Mouse (Mus musculus): ENCODE data around the gene Gucy1b2.

The Gucy1b2 gene

DNA sequence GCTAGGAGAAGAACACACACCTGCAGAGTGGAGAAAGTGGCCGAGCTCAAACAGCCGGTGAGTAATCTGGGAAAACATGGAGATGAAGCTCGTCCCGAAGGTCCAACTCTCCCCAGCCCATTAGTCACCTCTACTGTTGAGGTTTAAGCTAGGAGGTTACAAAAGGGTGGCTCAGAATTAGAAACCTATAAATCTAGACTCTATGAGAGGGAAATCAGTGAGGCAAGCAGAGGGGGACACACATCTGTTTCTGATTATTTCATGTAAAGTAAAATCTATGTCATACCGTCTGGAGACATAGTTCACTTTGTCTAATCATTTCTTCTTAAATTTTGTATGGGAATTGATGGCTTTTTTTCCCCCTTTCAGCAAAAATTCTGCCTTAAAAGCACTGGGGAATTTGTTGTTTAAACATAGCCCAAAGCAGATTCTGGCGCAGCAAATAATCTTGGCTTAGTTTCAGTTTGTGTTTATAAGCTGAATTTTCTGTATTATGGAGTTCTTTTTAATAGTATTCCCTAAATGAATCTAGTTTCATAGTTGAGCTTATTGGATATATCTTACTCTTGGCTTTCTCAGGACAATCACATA is 12.2 kb downstream of the Gucy1b2 start:
- DNase-seq: no peak

GRCm38 (mm10) chr14:62442971-62443370 is 13.1 kb downstream of the Gucy1b2 start:
- DNase-seq: no peak

- DNase-seq: no peak
Measured at GRCm38 (mm10) chr14:62440036-62440435, 16.1 kb downstream of the Gucy1b2 start.

DNA sequence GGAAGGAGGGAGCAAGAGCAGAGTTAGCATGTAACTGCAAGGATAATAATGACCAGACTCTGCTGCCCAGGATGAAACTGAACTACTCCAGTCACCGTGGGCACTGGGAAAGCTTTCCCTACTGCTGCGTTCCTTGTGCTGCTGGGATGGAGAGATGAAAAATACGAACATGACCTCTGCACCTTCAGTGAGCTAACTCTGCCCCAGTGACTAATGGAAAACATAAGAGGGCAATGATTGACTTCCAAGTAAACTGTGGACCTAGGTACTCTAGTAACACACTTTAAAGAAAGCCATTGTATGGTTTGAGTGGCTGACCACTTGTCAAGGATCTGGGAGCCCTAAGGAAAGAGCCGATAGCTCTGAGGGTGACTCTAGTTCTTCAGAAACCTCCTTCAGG is 17.9 kb downstream of the Gucy1b2 start:
- no peak for DNase-seq

GRCm38 (mm10) chr14:62437806-62438205 is 18.3 kb downstream of the Gucy1b2 start:
- DNase-seq: no peak

GRCm38 (mm10) chr14:62425277-62425691 is 30.8 kb downstream of the Gucy1b2 start:
- DNase-seq: peak; percentile 79

DNA sequence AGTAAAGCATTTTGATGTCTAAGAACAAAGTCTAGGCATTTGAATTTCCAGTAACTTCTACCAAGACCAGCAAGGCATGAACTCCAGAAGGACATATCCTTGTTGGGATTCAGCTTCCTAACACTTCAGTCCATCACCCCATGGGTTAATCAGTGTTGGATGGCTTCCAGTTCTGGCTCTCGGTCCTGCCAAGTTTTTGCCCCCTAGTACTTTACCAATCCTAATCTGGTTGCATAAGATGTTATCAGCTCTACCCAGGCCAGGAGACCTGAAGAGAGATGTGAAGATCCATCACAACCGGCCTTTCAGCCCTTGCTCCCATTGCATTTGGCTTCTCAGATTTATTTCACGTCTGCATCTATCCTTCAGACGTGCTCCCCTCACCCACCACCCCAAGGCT is 33.8 kb downstream of the Gucy1b2 start:
- no peak for DNase-seq

DNA sequence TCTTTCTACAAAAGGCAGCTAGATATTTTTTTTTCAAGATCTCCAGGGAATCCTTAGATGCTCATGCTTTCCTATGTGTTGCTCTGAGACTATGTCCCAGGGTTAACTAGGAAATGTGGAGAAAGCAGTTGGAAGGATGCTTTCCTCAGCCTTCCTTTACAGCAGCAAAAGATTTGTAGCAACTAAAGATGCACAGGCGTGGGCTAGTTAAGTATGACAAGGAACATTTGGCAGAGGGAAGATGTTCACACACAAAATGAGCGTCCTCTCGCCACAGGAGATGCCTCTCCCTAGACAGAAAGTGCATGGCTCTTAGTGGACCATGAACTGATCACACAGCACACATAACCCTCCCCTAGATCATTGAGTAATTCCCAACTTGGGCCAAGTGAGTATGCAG is 38.6 kb downstream of the Gucy1b2 start:
- no peak for DNase-seq

DNA sequence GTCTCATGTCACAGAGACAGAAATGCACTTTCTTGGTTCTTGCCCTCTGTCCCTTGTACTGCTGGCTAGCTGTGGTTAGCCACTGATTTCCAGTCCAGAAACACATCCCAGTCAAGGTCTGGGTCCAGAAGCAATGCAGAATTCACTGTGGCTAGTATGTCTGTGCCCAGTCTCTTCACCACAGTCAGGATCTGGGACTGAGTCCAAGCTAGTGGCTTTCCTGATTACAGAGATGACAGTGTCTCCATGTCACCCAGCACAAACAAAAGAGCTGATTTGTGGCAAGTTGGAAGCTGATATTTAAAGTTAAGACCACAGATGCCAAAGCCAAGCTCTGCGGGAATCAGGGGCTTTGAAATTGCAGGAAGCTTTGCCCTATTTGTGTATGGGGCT is 39.4 kb downstream of the Gucy1b2 start:
- no peak for DNase-seq

GRCm38 (mm10) chr14:62416007-62416741 is 39.9 kb downstream of the Gucy1b2 start:
- DNase-seq: no peak

DNA sequence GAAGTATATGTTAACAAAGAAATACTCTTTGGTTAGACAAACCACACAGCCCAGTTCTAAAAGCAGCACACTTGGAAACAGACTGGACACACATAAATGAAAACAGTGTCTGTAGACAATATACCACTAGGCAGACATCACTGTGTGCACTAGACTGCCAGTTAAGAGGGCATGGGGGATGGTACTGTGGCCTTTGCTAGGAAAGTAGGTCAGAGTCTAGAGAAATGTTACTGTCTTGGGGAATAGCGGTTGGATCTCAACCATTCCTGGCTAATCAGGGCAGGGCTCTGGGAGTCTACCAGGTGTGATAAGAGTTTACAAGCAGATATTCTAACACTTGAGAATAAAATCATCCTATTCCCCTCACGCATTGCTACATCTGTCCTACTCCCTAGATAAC is 60.7 kb downstream of the Gucy1b2 start:
- DNase-seq: no peak

GRCm38 (mm10) chr14:62392754-62393153 is 63.3 kb downstream of the Gucy1b2 start:
- no peak for DNase-seq

DNA sequence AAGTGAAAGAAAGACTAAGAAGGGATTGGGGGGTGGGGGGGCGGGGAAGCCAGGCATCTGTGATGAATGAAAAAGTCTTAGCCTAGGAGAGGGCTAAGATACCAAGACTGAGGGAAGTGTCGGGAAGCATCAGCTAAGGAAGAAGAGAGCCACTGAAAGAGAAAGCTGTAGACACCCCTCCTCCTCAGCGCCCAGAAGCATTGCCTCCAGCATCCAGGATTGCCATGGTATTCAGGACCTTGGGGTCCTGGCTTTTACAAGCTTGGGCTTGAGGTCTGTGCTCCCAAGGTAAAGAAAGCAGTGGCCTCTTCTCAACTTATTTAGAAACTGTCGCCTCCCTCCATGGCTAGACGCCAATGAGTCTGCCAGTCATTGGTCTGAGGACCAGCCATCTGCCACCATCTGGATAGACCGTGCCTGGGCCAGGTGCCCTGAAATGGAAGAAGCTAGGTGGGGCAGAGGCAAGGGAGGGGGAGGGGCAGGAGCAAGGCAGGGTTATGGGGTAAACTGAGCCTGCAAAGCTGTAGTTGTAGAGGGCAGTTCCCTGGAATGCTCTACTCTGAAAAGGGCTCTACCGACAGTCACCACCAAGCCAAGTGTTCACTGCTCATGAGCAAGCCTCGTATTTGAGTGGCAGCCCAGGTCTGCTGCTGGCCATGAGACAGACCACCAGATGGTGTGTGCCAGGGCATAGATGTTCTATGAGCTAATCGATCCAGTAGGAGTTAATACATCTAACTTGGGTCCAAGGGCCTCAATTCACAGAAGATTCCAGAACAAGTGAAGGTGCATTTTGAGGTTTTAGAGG is 66.2 kb downstream of the Gucy1b2 start:
- peak; percentile 5 for DNase-seq

DNA sequence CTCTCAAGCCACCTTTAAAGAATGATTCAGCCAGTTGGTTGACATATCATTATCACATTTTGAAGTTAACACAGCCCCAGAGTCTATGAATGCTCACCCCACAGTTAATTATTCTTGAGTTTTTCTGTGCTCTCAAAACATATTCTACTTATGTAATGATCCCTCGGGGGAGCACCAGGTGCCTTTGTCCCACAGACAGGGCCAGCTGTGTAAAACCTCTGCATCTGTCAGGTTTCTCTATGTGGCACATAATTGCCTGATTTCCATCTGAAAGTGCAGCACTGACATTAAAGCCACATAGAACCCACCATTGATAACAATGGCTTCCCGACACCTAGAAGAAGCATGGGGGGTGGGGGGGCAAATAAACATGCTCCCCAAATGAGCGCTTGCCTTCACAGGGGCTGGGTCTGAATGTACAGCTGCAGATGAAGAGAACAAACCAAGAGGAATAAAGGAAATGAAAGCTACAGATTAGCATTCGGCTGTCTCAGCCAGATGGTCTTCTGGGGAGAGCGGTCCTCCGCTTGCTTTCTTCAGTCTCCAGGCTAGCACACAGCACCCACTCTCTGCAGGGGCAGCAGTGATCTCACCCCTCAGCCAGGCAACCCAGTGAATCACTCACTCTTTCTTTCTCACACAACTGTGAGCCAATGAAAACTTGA is 66.9 kb downstream of the Gucy1b2 start:
- peak; percentile 8 for DNase-seq

DNA sequence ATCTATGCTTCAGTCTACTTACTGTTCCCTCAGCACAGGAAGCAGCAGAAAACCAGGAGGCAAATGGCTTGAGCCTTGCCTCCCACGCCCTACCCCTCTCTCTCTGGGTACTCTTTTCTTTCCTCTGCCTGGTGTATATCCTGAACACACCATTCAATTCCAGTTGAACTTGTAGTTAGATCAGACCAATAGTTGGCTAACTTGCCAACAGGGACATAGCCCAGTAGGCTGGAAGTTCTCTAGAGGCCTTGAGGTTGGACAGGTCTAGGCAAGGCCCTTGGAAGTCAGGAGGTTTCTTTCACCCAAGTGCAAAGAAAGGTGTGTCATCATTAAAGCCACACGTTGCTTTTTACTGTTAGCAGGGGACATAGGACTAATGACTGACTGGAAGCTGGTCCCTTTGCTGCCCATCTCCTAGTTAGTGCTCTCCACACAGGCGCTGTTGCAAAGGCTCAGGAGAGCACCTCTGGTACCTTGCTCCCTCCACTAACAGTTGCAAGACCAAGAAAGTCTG is 72.2 kb downstream of the Gucy1b2 start:
- no peak for DNase-seq

DNA sequence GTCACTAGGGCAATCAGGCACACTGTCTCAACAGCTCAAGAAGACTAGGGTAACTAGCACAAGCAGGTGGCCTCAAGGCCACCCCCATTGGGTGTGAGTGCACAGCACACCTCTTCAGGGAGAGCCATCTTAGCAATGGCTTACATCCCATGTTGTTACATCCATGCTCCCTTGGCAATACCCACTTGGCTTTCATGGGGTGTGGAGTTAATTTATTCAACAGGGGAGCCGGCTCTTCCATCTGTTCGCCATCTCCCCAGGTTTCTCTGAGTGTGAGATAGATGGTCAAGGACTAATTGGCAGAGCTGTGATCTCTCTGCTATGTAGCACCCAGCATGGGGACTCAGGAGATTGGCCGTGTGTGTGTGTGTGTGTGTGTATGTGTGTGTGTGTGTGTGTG is 73.0 kb downstream of the Gucy1b2 start:
- DNase-seq: no peak

DNA sequence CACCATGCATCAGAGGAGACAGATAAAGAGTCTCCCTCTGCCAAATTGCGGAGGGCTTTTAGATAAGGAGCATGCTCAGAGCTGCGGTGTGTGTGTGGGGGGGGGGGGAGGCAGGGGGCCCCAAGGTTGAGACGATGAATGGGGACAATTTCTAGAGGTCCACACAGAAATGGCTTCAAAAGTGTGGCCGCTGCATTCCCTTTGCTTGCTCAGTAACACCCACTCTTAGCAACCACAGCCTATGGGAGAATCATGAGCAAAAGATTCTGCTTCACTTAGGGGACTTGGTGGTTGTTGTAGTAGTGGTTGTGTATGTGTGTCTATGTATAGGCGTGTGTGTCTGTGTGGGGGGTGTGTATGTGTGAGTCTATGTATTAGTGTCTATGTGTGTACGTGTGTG is 75.5 kb downstream of the Gucy1b2 start:
- no peak for DNase-seq

DNA sequence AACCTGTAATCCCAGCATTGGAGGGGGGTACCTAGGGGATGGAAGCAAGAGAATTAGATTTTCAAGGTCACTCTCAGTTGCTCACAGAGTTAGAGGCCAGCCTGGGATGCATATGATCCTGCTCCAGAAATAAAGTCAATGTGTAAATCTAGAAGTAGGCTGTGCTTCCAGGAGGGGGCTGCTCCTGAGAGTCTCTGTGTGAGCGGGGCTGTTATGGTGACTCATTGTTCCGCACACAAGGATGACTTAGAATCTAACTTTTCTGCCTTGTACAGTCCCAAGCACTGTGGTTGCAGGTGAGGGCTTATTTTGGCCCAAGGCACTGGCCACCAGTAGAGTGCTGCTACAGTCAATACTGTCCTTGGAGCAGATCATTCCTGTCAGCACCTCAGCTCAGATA is 76.7 kb downstream of the Gucy1b2 start:
- DNase-seq: no peak

- DNase-seq: no peak
Measured at GRCm38 (mm10) chr14:62376115-62376514, 80.0 kb downstream of the Gucy1b2 start.

GRCm38 (mm10) chr14:62375694-62376093 is 80.4 kb downstream of the Gucy1b2 start:
- DNase-seq: no peak

DNA sequence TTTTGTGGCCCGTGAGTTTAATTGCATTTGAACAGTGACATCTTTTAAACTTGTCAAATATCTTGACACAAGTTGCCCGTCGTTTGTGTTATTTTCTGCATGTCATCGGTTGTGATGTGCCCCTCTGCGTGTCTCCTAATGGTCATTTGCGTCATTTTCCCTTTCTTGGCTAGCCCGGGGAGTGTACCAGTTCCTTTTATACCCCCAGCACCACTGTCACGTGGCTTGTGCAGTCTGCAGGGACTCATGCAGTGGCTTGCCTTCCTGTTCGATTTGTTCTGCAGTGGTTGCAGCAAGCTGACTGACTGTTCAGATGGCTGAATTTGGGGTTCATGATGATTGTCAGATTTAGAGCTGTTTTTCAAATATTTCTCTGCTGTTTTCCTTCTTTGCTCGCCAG is 82.1 kb downstream of the Gucy1b2 start:
- DNase-seq: no peak

DNA sequence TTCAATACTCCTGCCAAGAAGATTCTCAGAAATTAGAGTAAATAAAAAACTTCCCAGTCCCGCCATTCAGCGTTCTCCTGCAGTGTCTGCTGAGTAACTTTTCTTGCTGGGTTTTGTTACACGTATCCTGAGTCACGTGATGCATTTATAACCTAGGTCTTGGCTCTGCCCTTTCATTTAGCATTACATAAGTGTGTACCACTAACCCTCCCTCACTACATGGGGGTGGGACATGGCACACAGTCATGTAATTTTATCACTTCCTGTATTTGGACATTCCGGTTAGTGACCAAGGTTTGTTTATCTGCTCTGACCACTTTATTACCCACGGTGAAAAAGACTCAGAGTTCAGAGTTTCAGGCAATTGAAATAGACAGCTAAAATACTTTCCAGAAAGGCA is 85.3 kb downstream of the Gucy1b2 start:
- no peak for DNase-seq

- DNase-seq: no peak
Measured at GRCm38 (mm10) chr14:62363774-62364173, 92.3 kb downstream of the Gucy1b2 start.
